Mouse (Mus musculus): Measurements from ENCODE around the gene Scn10a.

Gene Scn10a

GRCm38 (mm10) chr9:119719222-119719621 lies at the start of gene Scn10a:
TSS of gene Scn10a (minus strand) at chr9:119719322.
- DNase-seq = no peak

GRCm38 (mm10) chr9:119768585-119768984 lies 49.5 kb upstream of the Scn10a start:
- DNase-seq = no peak

GRCm38 (mm10) chr9:119760226-119760625 lies 41.1 kb upstream of the Scn10a start:
- DNase-seq = no peak

- DNase-seq = no peak
Measured at GRCm38 (mm10) chr9:119759457-119759856, 40.3 kb upstream of the Scn10a start.

GRCm38 (mm10) chr9:119751507-119751906 lies 32.4 kb upstream of the Scn10a start:
- DNase-seq = no peak

GRCm38 (mm10) chr9:119749112-119749511 lies 30.0 kb upstream of the Scn10a start:
- no peak for DNase-seq

- no peak for DNase-seq
Measured at GRCm38 (mm10) chr9:119743900-119744299, 24.8 kb upstream of the Scn10a start.

GRCm38 (mm10) chr9:119743312-119743711 lies 24.2 kb upstream of the Scn10a start:
- DNase-seq = no peak

GRCm38 (mm10) chr9:119741101-119741786 lies 22.1 kb upstream of the Scn10a start:
- no peak for DNase-seq

GRCm38 (mm10) chr9:119728412-119729097 lies 9.4 kb upstream of the Scn10a start:
- no peak for DNase-seq

- no peak for DNase-seq
Measured at GRCm38 (mm10) chr9:119726990-119727389, 7.9 kb upstream of the Scn10a start.

- DNase-seq = no peak
Measured at GRCm38 (mm10) chr9:119725293-119725862, 6.3 kb upstream of the Scn10a start.

- peak; percentile 76 for DNase-seq
Measured at GRCm38 (mm10) chr9:119706700-119707099, 12.4 kb downstream of the Scn10a start.

- no peak for DNase-seq
Measured at GRCm38 (mm10) chr9:119691505-119691904, 27.6 kb downstream of the Scn10a start.

GRCm38 (mm10) chr9:119691001-119691400 lies 28.1 kb downstream of the Scn10a start:
- DNase-seq = peak; percentile 81

GRCm38 (mm10) chr9:119687893-119688292 lies 31.2 kb downstream of the Scn10a start:
- peak; percentile 45 for DNase-seq

GRCm38 (mm10) chr9:119686187-119686586 lies 32.9 kb downstream of the Scn10a start:
- DNase-seq = peak; percentile 43

GRCm38 (mm10) chr9:119680896-119681295 lies 38.2 kb downstream of the Scn10a start:
- peak; percentile 88 for DNase-seq

- DNase-seq = no peak
Measured at GRCm38 (mm10) chr9:119664109-119664508, 55.0 kb downstream of the Scn10a start.

- DNase-seq = peak; percentile 91
Measured at GRCm38 (mm10) chr9:119656111-119656510, 63.0 kb downstream of the Scn10a start.

- no peak for DNase-seq
Measured at GRCm38 (mm10) chr9:119653758-119654157, 65.4 kb downstream of the Scn10a start.

- no peak for DNase-seq
Measured at GRCm38 (mm10) chr9:119646942-119647547, 72.1 kb downstream of the Scn10a start.

- DNase-seq = no peak
Measured at GRCm38 (mm10) chr9:119641985-119642384, 77.1 kb downstream of the Scn10a start.

Data from heart, adult 11 months (tissue).